Mouse (Mus musculus) neural tube, embryonic 11.5 days (tissue): ENCODE results near the gene Tex36. TPM values are rescaled to one million over a fixed set of nuclear protein-coding genes. Genes with fewer than 3 reads are reported as not detected.

Experiments
- ATAC-seq: fragments of 200-750 bp; cut with Nextera tagmentation; 2 replicates; pipeline ENCODE4 v1.8.0; 2017; ENCODE audit warnings: moderate number of reproducible peaks, mild to moderate bottlenecking, moderate TSS enrichment, moderate library complexity; ENCODE audit not compliant: insufficient read depth, low FRiP score, low TSS enrichment
- DNase-seq: peaks from one replicate; pipeline ENCODE4 v3.0.0-alpha.2; 2015; ENCODE audit warnings: low spot score
- H3K27ac ChIP-seq: fragments of 300-500 bp; sonication (generic); 2 replicates; pipeline ENCODE4 v1.5.1; 2014; ENCODE audit warnings: low read depth, mild to moderate bottlenecking, low read length
- H3K27me3 ChIP-seq: fragments of 300-500 bp; sonication (generic); 2 replicates; pipeline ENCODE4 v1.6.1; 2014; ENCODE audit warnings: mild to moderate bottlenecking, low read length, mixed read lengths; ENCODE audit not compliant: control insufficient read depth, insufficient read depth
- H3K36me3 ChIP-seq: fragments of 300-500 bp; sonication (generic); 2 replicates; pipeline ENCODE4 v1.6.1; 2014; ENCODE audit warnings: mild to moderate bottlenecking, low read length, moderate library complexity, mixed read lengths; ENCODE audit not compliant: control insufficient read depth, insufficient read depth
- H3K4me1 ChIP-seq: fragments of 300-500 bp; sonication (generic); 2 replicates; pipeline ENCODE4 v1.6.1; 2014; ENCODE audit warnings: low read length, mixed read lengths; ENCODE audit not compliant: control insufficient read depth, insufficient read depth
- H3K4me2 ChIP-seq: fragments of 300-500 bp; sonication (generic); 2 replicates; pipeline ENCODE4 v1.6.1; 2014; ENCODE audit warnings: low read depth, mild to moderate bottlenecking, moderate library complexity
- H3K4me3 ChIP-seq: fragments of 300-500 bp; sonication (generic); 2 replicates; pipeline ENCODE4 v1.5.1; 2014; ENCODE audit warnings: low read depth, low read length
- H3K9ac ChIP-seq: fragments of 300-500 bp; sonication (generic); 2 replicates; pipeline ENCODE4 v1.6.1; 2014; ENCODE audit warnings: mild to moderate bottlenecking, low read length
- H3K9me3 ChIP-seq: fragments of 300-500 bp; sonication (generic); 2 replicates; pipeline ENCODE4 v1.6.1; 2016; ENCODE audit warnings: low read length; ENCODE audit not compliant: control insufficient read depth
- WGBS: fragments of 180-500 bp; shearing (Covaris S2); extraction: QIAGEN DNeasy Blood & Tissue Kit; methylation state at CpG from one replicate; pipeline ENCODE4 v1.1.7; 2014; 5-methylcytosine and 5-hydroxymethylcytosine counted together
- polyA plus RNA-seq: library from polyadenylated mRNA; unstranded; fragments of >200 nt; fragmentation: Nextera tagmentation; extraction: Ambion mirVana; gene quantifications from 2 replicates; pipeline ENCODE4 v1.2.1, GENCODE M21; 2014

The Tex36 gene
- polyA plus RNA-seq, result not detected in 2 replicates

DNA sequence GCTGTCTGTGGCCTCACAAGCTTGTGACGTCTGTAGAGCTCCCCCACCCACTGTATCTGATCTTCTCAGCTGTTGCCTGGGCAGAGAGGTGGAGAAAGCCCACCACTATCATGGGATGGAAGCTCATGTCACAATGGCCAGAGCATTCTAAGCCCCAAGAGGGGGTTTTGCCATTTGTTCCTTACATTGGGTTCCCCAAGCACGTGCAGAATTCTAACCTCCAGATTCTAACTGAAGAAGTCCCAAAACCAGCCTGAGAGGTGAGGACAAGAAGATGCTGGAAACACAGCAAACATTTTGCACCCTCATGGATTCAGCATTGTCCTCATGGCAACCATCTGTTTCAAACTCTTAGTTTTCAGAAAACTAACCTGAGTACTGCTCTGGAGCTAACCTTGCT, at the start of gene Tex36:
Gene Tex36, minus strand, starts transcription at position 101 of the 400 bp plus-strand sequence.
- Histone ChIP-seq H3K27ac (no peak within 1 kb of the TSS), H3K4me2 (no peak within 1 kb of the TSS), H3K4me3 (no peak within 1 kb of the TSS), H3K4me1 (no peaks in the 10 kb centered on the region), H3K9ac (no peak within 1 kb of the TSS), H3K9me3 (no peaks in the 10 kb centered on the region), H3K27me3 (no peaks in the 10 kb centered on the region), H3K36me3 (no peaks in the 10 kb centered on the region)
- no peak for ATAC-seq
- WGBS, result 59% methylated on average over 2 of the region's 2 CpGs
- DNase-seq, result no peak

GRCm38 (mm10) chr7:133645716-133646115, 43.8 kb upstream of the Tex36 start:
- ATAC-seq, result no peak
- Histone ChIP-seq H3K9ac (no peak overlapping the region), H3K4me2 (no peak overlapping the region), H3K36me3 (peaks cover 14% of the 10 kb centered on the region), H3K9me3 (no peaks in the 10 kb centered on the region), H3K27ac (no peak overlapping the region), H3K27me3 (no peaks in the 10 kb centered on the region), H3K4me1 (no peaks in the 10 kb centered on the region), H3K4me3 (no peak overlapping the region)
- WGBS, result 91% methylated on average over 6 of the region's 6 CpGs
- no peak for DNase-seq

GRCm38 (mm10) chr7:133638821-133639220, 36.9 kb upstream of the Tex36 start:
- Histone ChIP-seq H3K4me3 (peak overlapping the region; percentile 56; the same call in 1 of the 2 replicates), H3K9me3 (no peaks in the 10 kb centered on the region), H3K27ac (no peak overlapping the region), H3K4me2 (peak overlapping the region; percentile 72; the same call in 1 of the 2 replicates), H3K4me1 (peaks cover 6% of the 10 kb centered on the region), H3K36me3 (peaks cover 10% of the 10 kb centered on the region), H3K27me3 (no peaks in the 10 kb centered on the region), H3K9ac (no peak overlapping the region)
- no peak for DNase-seq
- 93% methylated on average over 13 of the region's 13 CpGs for WGBS
- ATAC-seq, result no peak

GRCm38 (mm10) chr7:133638306-133638705, 36.3 kb upstream of the Tex36 start:
- Histone ChIP-seq H3K27me3 (no peaks in the 10 kb centered on the region), H3K36me3 (peaks cover 8% of the 10 kb centered on the region), H3K4me1 (peaks cover 6% of the 10 kb centered on the region), H3K27ac (no peak overlapping the region), H3K4me2 (peak overlapping the region; percentile 72), H3K9me3 (no peaks in the 10 kb centered on the region), H3K4me3 (peak overlapping the region; percentile 56), H3K9ac (peak overlapping the region; percentile 69)
- WGBS, result 23% methylated on average over 13 of the region's 13 CpGs
- ATAC-seq (no peak), DNase-seq (no peak)

DNA sequence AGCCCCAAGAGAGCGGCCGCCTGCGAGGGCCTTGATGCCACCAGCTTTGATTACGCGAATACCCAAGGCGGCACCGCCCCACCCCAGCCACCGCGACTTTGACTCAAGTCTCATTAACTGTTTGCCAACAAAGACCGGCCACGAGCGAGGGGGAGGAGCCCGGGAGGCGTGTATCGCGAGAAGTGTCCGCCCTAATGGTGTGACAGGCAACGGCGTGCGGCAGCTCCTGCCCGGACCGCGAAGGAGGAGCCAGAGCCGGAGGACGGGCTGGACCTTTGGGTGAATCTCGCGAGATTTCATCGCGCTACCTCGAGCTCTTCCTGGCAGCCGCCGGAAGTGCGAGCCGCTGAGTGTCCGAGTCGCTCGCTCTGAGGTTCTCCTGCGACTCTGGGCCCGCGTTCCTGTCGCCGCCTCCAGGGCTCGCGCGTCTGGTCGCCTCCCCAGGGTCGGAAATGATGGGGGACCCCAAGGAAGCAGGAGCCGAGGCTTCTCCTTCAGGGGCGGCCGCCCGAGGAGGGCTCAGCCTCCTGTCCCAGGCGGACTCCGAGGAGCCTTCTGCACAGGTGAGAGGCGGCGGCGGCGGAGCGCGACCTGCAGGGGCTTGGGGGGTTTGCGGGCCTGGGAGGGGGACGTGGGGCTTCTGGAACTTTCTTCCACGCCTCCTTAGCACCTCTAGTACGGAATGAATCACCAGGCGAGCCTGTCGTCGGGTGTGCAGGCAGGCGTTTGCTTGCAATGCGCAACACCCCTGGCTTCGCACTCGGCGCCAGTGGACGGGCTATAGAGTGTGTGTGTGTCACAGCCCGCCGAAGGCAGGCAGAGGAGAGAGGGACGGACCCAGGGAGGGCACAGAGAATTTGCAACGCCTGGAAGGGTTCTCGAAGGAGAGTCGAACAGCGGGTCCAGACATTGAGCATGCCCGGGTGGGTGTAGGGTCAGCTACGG, 35.7 kb upstream of the Tex36 start, which contains the start of gene Edrf1:
Gene Edrf1, plus strand, starts transcription at position 183 of the 945 bp plus-strand sequence.
- Histone ChIP-seq H3K4me1 (peaks cover 6% of the 10 kb centered on the region), H3K4me2 (peak within 1 kb of the TSS; percentile 74), H3K36me3 (peaks cover 6% of the 10 kb centered on the region), H3K9me3 (no peaks in the 10 kb centered on the region), H3K27me3 (no peaks in the 10 kb centered on the region), H3K9ac (peak within 1 kb of the TSS; percentile 89), H3K27ac (peak within 1 kb of the TSS; percentile 83), H3K4me3 (peak within 1 kb of the TSS; percentile 56)
- under 1% methylated on average over 81 of the region's 81 CpGs for WGBS
- DNase-seq (peak; percentile 98), ATAC-seq (peak; percentile 97)

DNA sequence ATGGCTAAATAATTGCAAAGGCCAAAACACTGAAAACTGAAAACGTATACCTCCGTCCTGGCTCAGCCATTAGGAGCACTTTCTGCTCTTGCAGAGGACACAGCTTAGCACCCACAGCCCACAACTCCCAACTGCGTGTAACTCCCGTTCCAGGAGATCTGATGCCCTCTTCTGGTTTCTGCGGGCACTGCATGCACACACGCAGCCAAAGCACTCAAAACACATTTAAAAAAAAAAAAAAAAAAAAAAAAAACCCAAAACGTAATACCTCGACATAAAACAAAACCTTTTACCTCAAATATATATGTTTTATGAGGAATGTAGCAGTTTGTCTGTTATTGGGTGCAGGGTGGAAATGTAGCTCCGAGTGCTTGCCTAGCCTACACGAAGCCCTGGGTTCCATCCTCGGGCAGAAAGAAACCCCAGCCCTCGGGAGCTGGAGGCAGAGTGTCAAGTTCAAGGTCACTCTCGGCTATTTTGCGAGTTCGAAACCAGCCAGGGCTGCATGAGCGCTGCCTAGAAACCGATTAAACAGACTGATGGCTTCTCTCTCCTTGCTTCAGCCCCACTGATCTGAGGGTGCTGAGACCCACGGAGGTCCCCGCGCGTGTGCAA, 34.9 kb upstream of the Tex36 start:
- 2% methylated on average over 21 of the region's 21 CpGs for WGBS
- ATAC-seq (peak; percentile 55), DNase-seq (peak; percentile 88)
- Histone ChIP-seq H3K27ac (peak overlapping the region; percentile 83), H3K36me3 (peaks cover 1% of the 10 kb centered on the region), H3K4me2 (peak overlapping the region; percentile 74), H3K9me3 (no peaks in the 10 kb centered on the region), H3K4me1 (peaks cover 6% of the 10 kb centered on the region), H3K27me3 (no peaks in the 10 kb centered on the region), H3K9ac (peak overlapping the region; percentile 89), H3K4me3 (peak overlapping the region; percentile 56)

DNA sequence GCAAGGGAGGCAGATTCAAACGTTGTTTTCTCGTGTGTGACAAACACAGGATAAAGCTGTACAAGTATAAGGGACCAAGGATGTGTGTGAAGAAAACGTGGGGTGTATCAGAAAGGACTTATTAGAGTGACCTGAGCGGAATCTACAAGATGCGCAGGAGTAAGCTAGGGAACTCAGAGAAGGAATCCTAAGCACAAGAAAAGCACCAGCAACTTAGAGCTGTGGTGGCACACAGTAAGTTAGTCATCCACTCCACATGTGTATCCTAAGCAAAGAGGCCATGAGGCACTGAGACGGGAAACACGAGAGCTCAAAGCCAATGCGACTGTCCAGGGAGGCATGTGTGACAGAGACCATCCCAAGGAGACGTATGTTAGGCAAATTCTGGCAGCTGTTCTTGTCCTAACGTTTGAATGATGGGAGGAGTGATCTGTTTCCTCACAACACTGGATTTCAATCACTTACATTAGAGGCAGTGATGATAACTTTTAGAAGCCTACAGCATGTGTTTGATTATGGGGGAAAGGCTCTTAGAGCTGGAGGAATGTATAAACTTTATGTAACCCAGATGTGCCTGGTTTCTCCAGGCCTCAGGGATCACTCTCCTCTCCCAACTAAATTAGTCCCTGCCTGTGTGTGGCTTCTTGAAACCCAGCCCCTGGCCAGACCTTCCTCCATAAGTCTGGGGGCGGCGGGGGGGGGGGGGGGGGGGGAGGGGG, 33.1 kb upstream of the Tex36 start:
- Histone ChIP-seq H3K36me3 (no peaks in the 10 kb centered on the region), H3K27ac (no peak overlapping the region), H3K9ac (no peak overlapping the region), H3K9me3 (no peaks in the 10 kb centered on the region), H3K4me1 (peaks cover 6% of the 10 kb centered on the region), H3K27me3 (no peaks in the 10 kb centered on the region), H3K4me2 (no peak overlapping the region), H3K4me3 (no peak overlapping the region)
- DNase-seq, result peak; percentile 19
- 57% methylated on average over 10 of the region's 12 CpGs for WGBS
- no peak for ATAC-seq

DNA sequence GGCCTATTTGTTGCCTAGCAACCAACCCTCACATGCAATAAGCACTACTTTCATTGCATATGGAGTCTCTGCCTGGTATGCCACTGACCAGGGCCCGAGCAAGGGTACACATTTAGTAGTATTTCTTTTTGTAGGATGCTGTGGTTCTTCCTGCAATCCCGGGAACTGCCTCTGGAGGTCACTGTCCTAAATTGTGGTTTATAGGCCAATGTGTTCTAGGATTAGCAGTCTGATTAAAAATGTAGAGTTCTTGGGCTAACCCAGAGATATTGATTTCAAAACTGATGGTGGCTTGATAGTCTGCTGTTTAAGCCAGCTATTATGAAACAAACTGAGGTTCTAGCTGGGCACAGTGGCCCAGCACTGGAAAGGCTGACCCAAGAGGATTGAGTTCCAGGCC, 30.5 kb upstream of the Tex36 start:
- Histone ChIP-seq H3K9ac (no peak overlapping the region), H3K27me3 (no peaks in the 10 kb centered on the region), H3K4me1 (no peaks in the 10 kb centered on the region), H3K4me2 (no peak overlapping the region), H3K9me3 (no peaks in the 10 kb centered on the region), H3K36me3 (no peaks in the 10 kb centered on the region), H3K27ac (no peak overlapping the region), H3K4me3 (no peak overlapping the region)
- DNase-seq, result peak; percentile 58
- 32% methylated on average over 2 of the region's 2 CpGs for WGBS
- no peak for ATAC-seq
